Mouse (Mus musculus) megakaryocyte, embryonic 14.5 days (primary cell): Measurements from ENCODE around the gene Cdc42ep4.

Experiments
- FLI1 ChIP-seq: IDR thresholded peaks from 2 replicates; pipeline ENCODE4 v1.6.1; 2012; ENCODE audit warnings: low read length, inconsistent platforms, mixed read lengths
- GATA1 ChIP-seq: IDR thresholded peaks from 3 replicates; pipeline ENCODE4 v1.6.1; 2012; ENCODE audit warnings: mixed read lengths, low read length, inconsistent platforms, borderline replicate concordance

DNA sequence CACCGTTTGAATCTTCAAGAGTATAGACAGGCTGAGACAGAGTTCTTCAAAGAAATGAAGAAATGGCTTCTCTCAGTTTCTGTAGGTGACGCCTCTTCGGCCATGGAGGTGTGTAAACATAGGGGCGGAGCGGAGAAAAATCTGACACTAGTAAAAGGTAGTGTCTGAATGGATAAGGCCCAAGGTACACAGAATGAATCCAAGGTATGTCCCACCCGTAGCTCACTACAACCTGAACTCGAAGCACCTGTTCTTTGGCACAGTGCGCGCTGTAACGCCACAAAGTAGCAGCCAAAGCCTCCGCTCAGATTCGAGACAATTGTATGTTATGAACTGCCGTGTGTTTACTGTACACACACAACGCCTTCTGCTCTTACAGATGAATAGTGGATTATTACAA is 4.2 kb upstream of the Cdc42ep4 start:
- TF ChIP-seq GATA1 (no peak), FLI1 (no peak)
